Mouse (Mus musculus) MN1 (cell line): ENCODE measurements around the gene Grem2.

Experiments
- DNase-seq: peaks from one replicate; pipeline ENCODE4 v3.0.0-alpha.2; 2016; ENCODE audit warnings: low spot score

Gene Grem2

GRCm38 (mm10) chr1:174921298-174921955 is at the start of gene Grem2:
Gene Grem2 (minus strand): TSS chr1:174921819.
- DNase-seq = no peak

DNA sequence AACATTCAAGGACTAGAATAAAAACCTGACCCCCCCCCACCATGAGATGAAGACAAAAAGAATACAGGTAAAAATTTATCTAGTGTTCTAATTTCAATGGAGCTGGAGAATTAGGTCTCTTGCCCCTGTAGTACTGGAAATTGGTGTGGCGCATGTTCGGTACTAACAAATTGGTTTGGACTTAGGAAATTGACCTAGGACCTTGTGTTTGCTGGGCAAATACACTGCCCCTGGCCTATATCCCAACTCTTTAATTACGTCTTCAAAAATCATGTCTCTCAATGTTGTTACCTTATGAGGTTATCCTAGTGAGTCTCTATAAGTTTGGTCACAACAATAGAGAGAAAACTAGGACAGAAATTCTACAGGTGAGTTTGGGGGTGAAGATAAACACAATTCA is 38.2 kb upstream of the Grem2 start:
- no peak for DNase-seq

DNA sequence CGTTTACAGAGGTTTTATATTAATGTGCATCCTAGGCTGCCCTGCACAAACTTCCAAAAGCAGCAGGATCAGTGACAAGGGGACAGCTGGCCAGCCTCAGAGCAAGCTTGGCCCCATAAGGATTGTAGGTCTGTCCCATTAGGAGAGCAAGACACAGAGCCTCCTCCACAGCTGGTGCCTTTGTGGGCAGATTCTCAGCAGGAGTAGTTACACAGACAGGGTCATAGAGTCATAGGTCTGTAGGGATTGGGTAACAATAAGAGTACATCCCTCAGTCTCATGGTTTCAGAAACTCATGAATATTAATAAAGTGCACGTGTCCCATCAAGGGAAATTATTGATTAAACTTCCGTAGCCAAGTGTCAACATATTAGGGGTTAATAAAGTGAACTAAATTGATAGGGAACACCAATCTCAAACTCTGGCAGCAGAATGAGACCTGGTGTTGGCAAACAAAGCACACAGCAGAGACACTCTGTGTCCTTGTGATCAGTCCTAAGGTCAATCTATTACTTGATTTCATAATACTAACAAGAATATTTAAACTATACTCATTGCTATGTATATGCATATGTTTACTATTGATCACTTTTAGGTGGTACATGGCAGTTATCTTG is 9.5 kb upstream of the Grem2 start:
- no peak for DNase-seq

GRCm38 (mm10) chr1:174929459-174930181 is 8.0 kb upstream of the Grem2 start:
- DNase-seq = no peak

- DNase-seq = no peak
Observed at GRCm38 (mm10) chr1:174918949-174919348, 2.7 kb downstream of the Grem2 start.

GRCm38 (mm10) chr1:174918236-174918870 is 3.3 kb downstream of the Grem2 start:
- DNase-seq = no peak

DNA sequence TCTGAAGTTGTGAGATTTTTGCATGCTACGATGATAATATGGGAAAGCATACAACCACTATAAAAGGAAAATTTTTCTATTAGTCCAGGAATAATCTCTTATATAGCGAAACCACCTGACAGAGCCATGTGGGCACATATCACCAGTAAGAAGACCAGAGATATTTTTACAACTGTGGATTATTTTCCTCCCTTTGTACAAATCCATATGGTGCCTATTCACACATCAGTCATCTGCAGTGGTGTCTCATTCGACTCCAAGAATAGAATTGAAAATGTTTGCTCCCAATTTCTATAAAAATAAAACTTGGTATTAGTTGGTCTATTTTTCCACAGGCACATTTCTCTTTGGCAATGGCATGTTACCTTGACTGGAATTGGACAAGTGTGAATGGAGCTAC is 11.8 kb downstream of the Grem2 start:
- DNase-seq = no peak

DNA sequence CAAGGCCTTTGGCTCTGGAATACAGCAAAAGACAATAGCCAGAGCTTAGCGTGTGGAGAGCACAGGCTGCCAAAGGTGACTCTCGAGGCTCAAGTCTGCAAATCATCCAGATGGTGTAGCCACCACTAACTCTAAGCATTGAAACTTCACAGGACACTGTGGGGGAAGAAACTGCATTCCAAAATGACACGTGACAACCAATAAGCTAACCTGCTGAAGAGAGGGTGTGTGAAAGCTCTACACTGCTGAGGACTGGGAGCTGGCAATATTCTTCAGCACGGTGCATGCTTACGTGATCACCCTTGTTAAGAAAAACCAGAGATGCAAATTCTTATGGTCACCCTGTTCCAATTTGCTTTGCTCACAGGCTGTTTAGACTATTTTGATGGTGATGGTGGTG is 13.4 kb downstream of the Grem2 start:
- DNase-seq = no peak

GRCm38 (mm10) chr1:174907637-174908036 is 14.0 kb downstream of the Grem2 start:
- DNase-seq = no peak

DNA sequence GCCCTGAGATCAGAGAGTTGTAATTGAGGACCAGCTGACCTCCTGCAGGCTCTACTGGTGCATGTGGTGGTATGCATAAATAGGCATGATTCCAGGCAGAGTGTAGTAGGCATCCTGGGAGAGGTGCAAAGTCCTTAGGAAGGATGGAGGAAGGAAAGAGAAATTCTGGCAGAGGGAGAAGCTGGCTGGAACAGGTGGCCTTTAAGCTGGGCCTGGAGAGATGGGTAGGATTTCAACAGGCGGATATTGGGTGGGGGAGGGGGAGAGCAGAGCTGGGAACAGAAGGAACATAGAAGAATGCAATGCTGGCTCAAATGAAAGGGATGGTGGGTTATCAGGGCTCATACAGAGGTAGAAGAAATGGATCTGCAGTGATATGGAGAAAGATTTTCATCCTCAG is 18.9 kb downstream of the Grem2 start:
- no peak for DNase-seq

DNA sequence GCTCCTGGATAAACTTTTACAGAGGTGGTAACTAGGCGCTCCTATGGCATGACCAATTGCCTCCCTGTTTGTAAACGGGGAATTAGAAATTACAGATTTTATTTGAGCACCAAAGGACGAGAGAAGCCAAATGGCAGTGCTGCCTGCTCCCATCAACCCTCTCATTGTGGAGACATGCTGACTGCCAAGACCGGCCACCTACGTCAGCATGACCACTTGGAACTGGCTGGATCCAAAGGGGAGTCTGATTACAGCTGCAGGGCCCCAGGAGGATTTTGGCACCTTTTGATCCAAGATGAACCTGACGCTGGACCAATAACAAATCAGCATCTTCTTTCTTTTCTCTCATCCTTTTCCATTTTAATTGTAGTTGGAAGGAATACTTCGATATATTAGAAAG is 29.1 kb downstream of the Grem2 start:
- DNase-seq = no peak

DNA sequence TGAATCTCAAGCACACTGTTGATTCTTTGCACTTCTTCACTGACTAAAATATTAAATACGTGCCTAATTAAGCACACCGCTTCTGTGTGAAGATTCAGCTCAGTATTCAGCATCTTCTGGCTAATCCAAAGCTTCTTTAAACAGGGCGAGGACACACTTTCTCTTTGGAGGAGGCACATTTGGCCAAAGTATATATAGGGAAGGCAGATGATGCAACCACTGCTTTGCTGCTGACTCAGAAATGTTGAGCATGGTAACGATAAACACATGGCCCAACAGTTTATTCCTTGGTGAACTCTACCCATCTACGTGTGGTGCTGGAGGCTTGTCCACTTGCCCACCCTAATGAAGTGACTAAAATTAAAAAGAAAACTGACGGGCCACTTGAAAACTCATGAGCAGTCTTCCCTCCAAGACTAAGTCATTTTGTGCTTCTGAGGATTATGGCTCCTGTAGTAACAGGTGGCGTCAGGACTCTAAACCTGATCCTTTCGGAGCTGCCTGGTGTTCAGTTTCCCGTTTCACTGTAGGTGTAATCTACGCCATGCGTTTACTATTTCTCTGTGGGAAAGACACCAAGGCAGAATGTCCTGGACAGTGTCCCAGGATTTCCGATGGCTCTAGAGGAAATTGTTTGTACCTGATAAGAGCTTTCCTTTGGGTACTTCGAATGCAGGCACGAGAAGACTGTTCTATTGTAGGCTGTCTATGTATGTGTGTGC is 32.8 kb downstream of the Grem2 start:
- no peak for DNase-seq

- DNase-seq = no peak
Observed at GRCm38 (mm10) chr1:174888073-174888472, 33.5 kb downstream of the Grem2 start.

GRCm38 (mm10) chr1:174882496-174882895 is 39.1 kb downstream of the Grem2 start:
- no peak for DNase-seq

- no peak for DNase-seq
Observed at GRCm38 (mm10) chr1:174875173-174875572, 46.4 kb downstream of the Grem2 start.

- DNase-seq = no peak
Observed at GRCm38 (mm10) chr1:174860407-174861118, 61.1 kb downstream of the Grem2 start.

GRCm38 (mm10) chr1:174856188-174856587 is 65.4 kb downstream of the Grem2 start:
- DNase-seq = no peak

- no peak for DNase-seq
Observed at GRCm38 (mm10) chr1:174844786-174845185, 76.8 kb downstream of the Grem2 start.

GRCm38 (mm10) chr1:174836861-174837260 is 84.8 kb downstream of the Grem2 start:
- no peak for DNase-seq

DNA sequence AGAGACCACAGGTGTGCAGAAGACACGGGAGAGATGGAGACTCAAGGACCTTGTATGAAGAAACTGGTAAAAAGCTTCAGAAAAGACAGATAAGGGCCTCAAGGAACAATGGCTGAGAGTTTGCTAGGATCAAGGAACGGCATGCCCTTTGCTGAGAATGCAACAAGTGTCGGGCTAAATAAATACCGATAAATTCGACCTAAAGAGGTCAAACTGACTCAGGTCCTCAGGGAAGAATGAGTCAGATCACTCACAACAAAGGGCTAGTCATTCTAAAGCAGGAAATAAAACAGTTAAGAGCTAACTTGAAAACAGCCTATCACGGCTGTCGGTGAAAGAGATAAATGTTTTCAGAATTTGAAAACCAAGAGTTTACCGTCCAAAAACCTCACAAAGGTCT is 95.1 kb downstream of the Grem2 start:
- no peak for DNase-seq

DNA sequence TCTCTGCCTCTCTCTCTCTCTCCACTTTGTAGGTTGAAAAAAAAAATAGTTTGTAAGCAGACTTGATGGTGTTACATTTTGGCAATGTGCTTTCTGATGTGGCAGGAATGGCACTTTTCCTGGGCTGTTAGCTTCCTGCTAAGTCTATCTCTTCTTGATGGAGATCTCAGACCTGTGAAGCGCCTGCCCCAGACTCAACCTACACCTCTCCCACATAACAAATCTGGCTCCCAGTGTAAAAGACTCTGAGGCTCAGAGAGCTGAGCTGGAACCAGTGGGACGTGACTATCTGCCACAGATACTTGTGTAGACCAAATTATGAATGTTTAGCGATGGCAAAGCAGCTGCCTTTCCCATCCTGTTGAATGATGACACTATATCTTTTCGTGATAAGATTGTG is 109.8 kb downstream of the Grem2 start:
- no peak for DNase-seq

- no peak for DNase-seq
Observed at GRCm38 (mm10) chr1:174788617-174789016, 133.0 kb downstream of the Grem2 start.
